Mouse (Mus musculus): ENCODE results near the gene Marc1. TPM values are rescaled to one million over a fixed set of nuclear protein-coding genes. Genes with fewer than 3 reads are reported as not detected.

Gene Marc1
- polyA plus RNA-seq, 1 experiment from 2014 or later = 0.26 TPM

DNA sequence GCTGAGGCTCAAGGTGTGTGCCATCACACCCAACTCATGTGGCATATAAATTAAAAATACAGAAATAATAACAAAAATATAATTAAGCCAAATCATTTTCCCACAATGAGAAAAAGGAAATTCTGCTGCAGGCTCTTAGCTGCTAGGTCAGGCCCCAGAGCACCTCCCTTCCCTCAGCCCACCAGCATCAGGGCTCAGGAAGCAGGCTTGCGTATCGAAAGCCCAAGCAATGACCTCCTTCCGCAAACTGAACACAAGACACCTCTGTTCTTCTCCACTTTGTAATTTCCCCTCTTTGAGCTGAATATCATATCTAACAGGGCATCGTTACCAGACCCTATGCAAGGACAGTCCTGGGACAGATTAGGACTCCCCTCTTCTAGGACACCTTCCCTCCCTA, 5.4 kb downstream of the Marc1 start:
- Histone ChIP-seq H3K27ac (ENCODE audit: low read length) (no peak overlapping the region), H3K4me3 (ENCODE audit: low read length) (no peak overlapping the region), H3K36me3 (ENCODE audit: insufficient read depth, low read length) (no peaks in the 10 kb centered on the region), H3K4me1 (ENCODE audit: insufficient read depth, low read length) (peaks cover 11% of the 10 kb centered on the region), H3K4me2 (replicated peaks; ENCODE audit: low read depth, low read length) (no peak overlapping the region), H3K9me3 (ENCODE audit: low read length) (0 out of 2 replicates have a peak, but pooled peaks cover 3% of the 10 kb centered on the region), H3K27me3 (ENCODE audit: insufficient read depth, low read length) (peaks cover 5% of the 10 kb centered on the region), H3K9ac (replicated peaks; ENCODE audit: low read length) (no peak overlapping the region)
- WGBS = 85% methylated on average over 4 of the region's 4 CpGs
- ATAC-seq (ENCODE audit: low FRiP score, low TSS enrichment) = no peak

DNA sequence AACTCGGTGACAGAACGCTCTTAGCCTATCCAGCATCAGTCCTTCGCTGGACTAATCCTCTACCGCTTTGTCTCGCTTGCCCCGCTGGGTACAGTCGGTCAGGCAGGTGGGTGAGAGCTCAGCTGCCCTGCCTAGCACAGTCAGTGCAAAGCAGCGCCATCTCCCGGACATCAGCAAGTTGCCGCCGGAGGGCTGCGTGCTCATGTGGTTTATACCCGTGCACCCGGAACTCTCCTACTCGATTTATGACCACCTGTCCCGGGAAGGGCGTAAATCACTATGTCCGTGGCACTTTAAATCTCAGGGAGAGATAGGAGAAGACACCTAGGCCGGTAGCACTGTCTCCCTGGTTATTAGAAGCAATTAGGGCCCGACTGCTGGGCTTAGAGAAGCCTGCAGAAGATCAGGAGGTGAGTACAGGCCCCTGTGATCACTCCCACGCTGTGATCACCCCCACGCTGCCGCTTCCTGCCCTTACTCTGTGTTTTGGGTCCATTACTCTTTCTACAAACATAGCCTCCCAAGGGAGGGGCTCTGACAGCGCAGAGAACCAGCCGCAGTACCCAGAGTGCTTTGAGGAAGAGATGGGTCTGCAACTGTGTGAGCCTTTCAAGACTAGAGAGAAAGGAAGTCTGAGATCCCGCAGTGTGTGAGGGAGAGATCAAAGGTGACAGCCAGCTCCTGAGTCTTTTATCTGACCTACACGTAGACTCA, 17.8 kb downstream of the Marc1 start:
- Histone ChIP-seq H3K4me1 (ENCODE audit: insufficient read depth, low read length) (peaks cover 7% of the 10 kb centered on the region), H3K27me3 (ENCODE audit: insufficient read depth, low read length) (peaks cover 12% of the 10 kb centered on the region), H3K9me3 (ENCODE audit: low read length) (no peaks in the 10 kb centered on the region), H3K9ac (replicated peaks; ENCODE audit: low read length) (no peak overlapping the region), H3K4me3 (ENCODE audit: low read length) (no peak overlapping the region), H3K4me2 (replicated peaks; ENCODE audit: low read depth, low read length) (peak overlapping the region; percentile 34), H3K36me3 (ENCODE audit: insufficient read depth, low read length) (no peaks in the 10 kb centered on the region), H3K27ac (ENCODE audit: low read length) (no peak overlapping the region)
- 5% methylated on average over 27 of the region's 27 CpGs for WGBS
- ATAC-seq (ENCODE audit: low FRiP score, low TSS enrichment) = peak; percentile 86

DNA sequence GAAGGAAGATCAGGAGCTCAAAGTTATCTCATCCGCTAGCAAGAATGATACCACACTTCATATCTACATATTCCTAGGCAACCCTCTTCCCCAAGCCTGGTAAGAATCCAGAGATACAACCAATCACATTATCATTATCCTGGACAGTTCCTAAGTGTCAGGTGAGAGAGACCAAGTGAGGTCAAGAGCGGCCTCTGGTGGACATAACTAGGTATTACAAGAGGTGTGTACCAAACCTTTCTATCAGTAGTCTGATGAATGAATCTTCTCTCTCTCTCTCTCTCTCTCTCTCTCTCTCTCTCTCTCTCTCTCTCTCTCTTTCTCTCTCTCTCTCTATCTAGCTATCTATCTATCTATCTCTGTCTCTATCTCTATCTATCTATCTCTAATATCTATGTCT, 20.0 kb downstream of the Marc1 start:
- ATAC-seq (ENCODE audit: low FRiP score, low TSS enrichment) = no peak
- WGBS = 10% methylated on average over 2 of the region's 2 CpGs
- 0 out of 2 replicates have a peak, but pooled peaks cover 2% of the 10 kb centered on the region for H3K9me3 ChIP-seq (ENCODE audit: low read length)
- H3K4me3 ChIP-seq (ENCODE audit: low read length) = no peak overlapping the region
- peaks cover 7% of the 10 kb centered on the region for H3K4me1 ChIP-seq (ENCODE audit: insufficient read depth, low read length)
- H3K4me2 ChIP-seq (replicated peaks; ENCODE audit: low read depth, low read length) = no peak overlapping the region
- no peak overlapping the region for H3K27ac ChIP-seq (ENCODE audit: low read length)
- H3K9ac ChIP-seq (replicated peaks; ENCODE audit: low read length) = no peak overlapping the region
- no peaks in the 10 kb centered on the region for H3K36me3 ChIP-seq (ENCODE audit: insufficient read depth, low read length)
- H3K27me3 ChIP-seq (ENCODE audit: insufficient read depth, low read length) = peaks cover 12% of the 10 kb centered on the region

DNA sequence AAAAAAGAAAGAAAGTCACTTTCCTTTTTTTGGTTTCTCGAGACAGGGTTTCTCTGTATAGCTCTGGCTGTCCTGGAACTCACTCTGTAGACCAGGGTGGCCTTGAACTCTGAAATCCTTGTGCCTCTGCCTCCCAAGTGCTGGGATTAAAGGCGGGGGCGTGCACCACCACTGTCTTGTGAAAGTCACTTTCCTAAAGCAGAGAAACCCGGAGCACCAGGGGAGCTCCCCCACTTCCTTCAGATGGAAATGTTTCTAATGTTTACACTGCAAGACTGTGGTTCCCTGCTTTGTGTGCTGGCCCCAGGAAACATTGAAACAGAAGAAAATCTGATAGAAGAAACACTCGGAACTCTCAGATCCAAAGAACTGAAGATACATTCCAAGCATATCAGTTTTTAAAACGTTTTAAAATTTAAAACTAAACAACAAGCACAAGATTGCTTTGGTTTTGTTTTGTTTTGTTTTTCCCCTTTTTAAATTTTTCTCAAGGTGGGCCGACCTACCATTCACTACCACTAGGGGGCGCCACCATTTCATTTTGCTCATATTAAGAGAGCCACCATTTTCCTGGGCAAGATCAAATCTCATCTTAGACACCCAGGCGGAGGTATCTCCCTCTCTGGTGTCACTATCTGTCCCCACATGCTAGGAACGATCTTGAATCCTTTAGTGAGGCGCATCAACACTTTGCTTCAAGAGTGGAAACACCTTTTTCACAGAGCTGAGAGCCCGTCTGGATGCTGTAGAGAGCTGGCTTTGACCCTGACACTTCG, 24.5 kb downstream of the Marc1 start:
- ATAC-seq (ENCODE audit: low FRiP score, low TSS enrichment) = no peak
- Histone ChIP-seq H3K36me3 (ENCODE audit: insufficient read depth, low read length) (no peaks in the 10 kb centered on the region), H3K4me2 (replicated peaks; ENCODE audit: low read depth, low read length) (no peak overlapping the region), H3K9ac (replicated peaks; ENCODE audit: low read length) (no peak overlapping the region), H3K4me1 (ENCODE audit: insufficient read depth, low read length) (no peaks in the 10 kb centered on the region), H3K27ac (ENCODE audit: low read length) (no peak overlapping the region), H3K27me3 (ENCODE audit: insufficient read depth, low read length) (peaks cover 12% of the 10 kb centered on the region), H3K9me3 (ENCODE audit: low read length) (0 out of 2 replicates have a peak, but pooled peaks cover 2% of the 10 kb centered on the region), H3K4me3 (ENCODE audit: low read length) (no peak overlapping the region)
- WGBS = 66% methylated on average over 13 of the region's 13 CpGs

DNA sequence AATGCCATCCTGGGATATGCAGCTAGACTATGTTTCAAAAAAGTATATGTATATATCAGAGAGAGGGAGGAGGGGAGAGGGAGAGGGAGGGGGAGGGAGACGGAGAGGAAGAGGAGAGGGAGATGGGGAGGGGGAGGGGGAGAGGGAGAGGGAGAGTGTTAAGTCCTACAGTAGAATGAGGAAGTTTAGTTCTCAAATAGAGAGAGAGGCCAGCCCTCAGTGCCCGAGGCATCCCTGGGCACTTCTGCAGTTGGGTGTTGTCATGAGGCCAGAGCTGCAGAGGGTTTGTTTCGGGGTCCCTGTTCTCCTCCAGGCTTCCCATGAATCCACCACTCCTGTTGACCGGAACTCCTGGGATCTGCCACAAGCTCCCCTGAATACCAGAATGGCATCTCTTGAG, 27.5 kb downstream of the Marc1 start:
- H3K9me3 ChIP-seq (ENCODE audit: low read length) = 0 out of 2 replicates have a peak, but pooled peaks cover 2% of the 10 kb centered on the region
- ATAC-seq (ENCODE audit: low FRiP score, low TSS enrichment) = no peak
- no peak overlapping the region for H3K27ac ChIP-seq (ENCODE audit: low read length)
- H3K4me1 ChIP-seq (ENCODE audit: insufficient read depth, low read length) = no peaks in the 10 kb centered on the region
- H3K4me2 ChIP-seq (replicated peaks; ENCODE audit: low read depth, low read length) = no peak overlapping the region
- peaks cover 6% of the 10 kb centered on the region; the same call in 1 of the 2 replicates for H3K27me3 ChIP-seq (ENCODE audit: insufficient read depth, low read length)
- 65% methylated on average over 4 of the region's 4 CpGs for WGBS
- no peak overlapping the region for H3K9ac ChIP-seq (replicated peaks; ENCODE audit: low read length)
- no peaks in the 10 kb centered on the region for H3K36me3 ChIP-seq (ENCODE audit: insufficient read depth, low read length)
- no peak overlapping the region for H3K4me3 ChIP-seq (ENCODE audit: low read length)

DNA sequence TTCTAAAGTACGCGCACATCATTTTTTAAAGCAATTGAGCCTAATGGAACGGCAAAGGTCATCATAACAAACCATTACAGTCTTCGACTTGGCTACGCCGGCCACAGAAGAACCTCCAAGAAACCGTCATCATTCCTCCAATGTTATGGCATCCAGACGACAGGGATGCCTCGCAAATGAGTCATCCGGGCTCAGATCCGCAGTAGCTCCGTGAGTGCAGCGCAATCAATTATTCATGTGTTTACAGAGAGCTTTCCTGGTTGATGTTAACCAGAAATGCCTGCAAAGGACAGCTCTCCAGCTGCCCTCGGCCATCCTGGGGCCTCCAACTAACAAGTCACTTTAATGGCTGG, 29.0 kb downstream of the Marc1 start:
- Histone ChIP-seq H3K4me1 (ENCODE audit: insufficient read depth, low read length) (no peaks in the 10 kb centered on the region), H3K4me2 (replicated peaks; ENCODE audit: low read depth, low read length) (no peak overlapping the region), H3K27ac (ENCODE audit: low read length) (no peak overlapping the region), H3K36me3 (ENCODE audit: insufficient read depth, low read length) (no peaks in the 10 kb centered on the region), H3K9me3 (ENCODE audit: low read length) (no peaks in the 10 kb centered on the region), H3K27me3 (ENCODE audit: insufficient read depth, low read length) (peaks cover 19% of the 10 kb centered on the region), H3K4me3 (ENCODE audit: low read length) (no peak overlapping the region), H3K9ac (replicated peaks; ENCODE audit: low read length) (no peak overlapping the region)
- peak; percentile 75 for ATAC-seq (ENCODE audit: low FRiP score, low TSS enrichment)
- WGBS = 47% methylated on average over 14 of the region's 14 CpGs

DNA sequence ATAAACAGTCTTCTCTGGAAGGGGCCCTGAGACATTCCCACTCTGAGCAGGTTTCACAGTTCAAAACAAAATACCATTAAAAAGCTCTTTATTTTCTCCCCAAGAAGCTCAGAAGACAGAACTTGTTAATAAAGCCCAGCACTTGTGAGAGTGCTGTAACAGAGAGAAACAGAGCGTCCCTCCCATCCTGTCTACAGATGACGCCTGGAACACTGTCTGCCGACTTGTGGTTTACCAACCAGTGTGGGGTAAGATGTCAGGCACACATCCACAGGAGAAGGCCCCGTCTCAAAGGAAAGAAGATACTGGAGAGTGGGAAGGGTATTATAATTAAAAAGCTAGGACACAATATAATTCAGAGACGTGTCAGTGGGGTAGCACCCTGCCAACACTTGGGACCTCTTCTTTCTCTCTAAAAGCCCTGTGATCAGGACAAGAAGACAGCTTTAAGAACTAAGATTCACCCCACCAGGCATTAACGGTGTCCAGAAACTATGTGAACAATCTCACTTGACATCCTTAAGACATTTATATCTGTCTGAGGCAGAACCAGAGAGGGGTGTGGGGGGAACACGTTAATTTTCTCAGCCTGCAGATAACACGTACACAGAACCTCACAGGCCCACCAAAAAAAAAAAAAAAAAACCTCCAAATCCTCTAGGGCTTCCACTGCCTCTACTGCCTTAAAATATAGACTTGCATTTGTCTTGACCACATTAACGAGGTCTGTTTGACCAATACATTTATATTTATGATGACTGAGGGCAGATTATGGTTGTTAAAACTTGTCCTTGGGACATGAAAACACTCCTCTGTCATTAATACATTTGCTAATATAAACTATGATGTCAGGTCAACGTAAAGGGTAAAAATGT, 29.6 kb downstream of the Marc1 start:
- Histone ChIP-seq H3K4me2 (replicated peaks; ENCODE audit: low read depth, low read length) (no peak overlapping the region), H3K9me3 (ENCODE audit: low read length) (no peaks in the 10 kb centered on the region), H3K27me3 (ENCODE audit: insufficient read depth, low read length) (peaks cover 25% of the 10 kb centered on the region), H3K9ac (replicated peaks; ENCODE audit: low read length) (no peak overlapping the region), H3K4me3 (ENCODE audit: low read length) (no peak overlapping the region), H3K36me3 (ENCODE audit: insufficient read depth, low read length) (no peaks in the 10 kb centered on the region), H3K4me1 (ENCODE audit: insufficient read depth, low read length) (no peaks in the 10 kb centered on the region), H3K27ac (ENCODE audit: low read length) (no peak overlapping the region)
- WGBS = 54% methylated on average over 10 of the region's 10 CpGs
- ATAC-seq (ENCODE audit: low FRiP score, low TSS enrichment) = peak; percentile 64; the same call in 1 of the 2 replicates

DNA sequence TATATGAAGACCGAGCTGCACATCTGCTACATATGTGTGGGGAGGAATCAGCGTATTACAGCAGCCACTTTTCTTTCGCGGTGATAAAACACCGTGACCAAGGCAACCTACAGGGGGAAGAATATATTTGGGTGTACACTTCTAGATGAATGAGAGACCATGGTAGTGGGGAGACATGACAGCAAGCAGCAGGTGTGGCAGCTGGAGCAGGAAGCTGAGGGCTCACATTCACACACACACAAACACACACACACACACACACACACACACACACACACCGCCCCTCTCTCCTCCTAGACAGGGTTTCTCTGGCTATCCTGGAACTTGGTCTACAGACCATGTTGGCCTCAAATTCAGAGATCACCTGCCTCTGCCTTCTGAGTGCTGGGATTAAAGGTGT, 33.0 kb downstream of the Marc1 start:
- H3K27ac ChIP-seq (ENCODE audit: low read length) = no peak overlapping the region
- WGBS = 92% methylated on average over 6 of the region's 6 CpGs
- peaks cover 50% of the 10 kb centered on the region for H3K27me3 ChIP-seq (ENCODE audit: insufficient read depth, low read length)
- H3K9ac ChIP-seq (replicated peaks; ENCODE audit: low read length) = no peak overlapping the region
- H3K4me2 ChIP-seq (replicated peaks; ENCODE audit: low read depth, low read length) = no peak overlapping the region
- H3K4me3 ChIP-seq (ENCODE audit: low read length) = no peak overlapping the region
- no peaks in the 10 kb centered on the region for H3K9me3 ChIP-seq (ENCODE audit: low read length)
- ATAC-seq (ENCODE audit: low FRiP score, low TSS enrichment) = no peak
- 0 out of 2 replicates have a peak, but pooled peaks cover 4% of the 10 kb centered on the region for H3K4me1 ChIP-seq (ENCODE audit: insufficient read depth, low read length)
- no peaks in the 10 kb centered on the region for H3K36me3 ChIP-seq (ENCODE audit: insufficient read depth, low read length)

DNA sequence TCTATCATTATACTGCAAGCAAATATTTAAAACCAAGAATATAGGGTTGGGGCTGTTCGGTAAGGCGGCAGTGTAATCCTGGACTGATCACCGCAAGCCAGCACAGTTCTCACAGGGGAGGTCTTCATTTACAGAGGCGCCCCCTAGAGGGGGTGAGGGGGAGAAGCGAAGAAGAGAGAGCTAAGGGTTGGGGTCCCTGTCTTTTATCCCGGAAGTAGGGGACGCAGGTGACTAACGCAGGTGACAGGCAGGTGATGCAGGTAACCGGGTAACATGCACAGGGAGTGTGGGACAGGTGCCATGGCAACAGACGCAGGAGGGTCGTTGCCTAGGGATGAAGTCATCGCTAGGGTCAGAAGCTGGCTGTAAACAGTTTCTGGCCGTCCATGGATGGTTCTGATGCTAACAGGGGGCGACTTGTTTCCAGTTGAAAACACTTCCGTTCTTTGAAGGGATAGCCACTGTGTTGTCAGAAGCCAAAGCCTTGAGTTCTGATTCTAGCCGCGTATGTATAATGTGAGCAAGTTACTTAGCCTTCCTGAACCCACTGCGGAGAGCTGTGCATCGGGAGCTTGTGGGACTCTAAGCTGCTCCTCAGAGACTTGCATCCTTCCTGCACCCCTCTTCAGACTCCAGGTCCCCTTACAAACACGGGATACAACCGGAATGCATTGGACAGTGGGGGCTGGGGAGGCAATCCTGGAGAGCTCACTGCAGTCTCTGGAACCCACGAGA, 33.9 kb downstream of the Marc1 start:
- Histone ChIP-seq H3K4me3 (ENCODE audit: low read length) (no peak overlapping the region), H3K9ac (replicated peaks; ENCODE audit: low read length) (no peak overlapping the region), H3K27me3 (ENCODE audit: insufficient read depth, low read length) (peaks cover 59% of the 10 kb centered on the region), H3K4me2 (replicated peaks; ENCODE audit: low read depth, low read length) (no peak overlapping the region), H3K36me3 (ENCODE audit: insufficient read depth, low read length) (no peaks in the 10 kb centered on the region), H3K4me1 (ENCODE audit: insufficient read depth, low read length) (0 out of 2 replicates have a peak, but pooled peaks cover 4% of the 10 kb centered on the region), H3K9me3 (ENCODE audit: low read length) (no peaks in the 10 kb centered on the region), H3K27ac (ENCODE audit: low read length) (no peak overlapping the region)
- ATAC-seq (ENCODE audit: low FRiP score, low TSS enrichment) = no peak
- 32% methylated on average over 22 of the region's 22 CpGs for WGBS

Measured in kidney, embryonic 16.5 days (tissue).